Mouse (Mus musculus): ENCODE data around the gene Ripor2.
A peak's percentile ranks its signal among the peaks of the same experiment; 100 is the strongest.

Gene Ripor2

DNA sequence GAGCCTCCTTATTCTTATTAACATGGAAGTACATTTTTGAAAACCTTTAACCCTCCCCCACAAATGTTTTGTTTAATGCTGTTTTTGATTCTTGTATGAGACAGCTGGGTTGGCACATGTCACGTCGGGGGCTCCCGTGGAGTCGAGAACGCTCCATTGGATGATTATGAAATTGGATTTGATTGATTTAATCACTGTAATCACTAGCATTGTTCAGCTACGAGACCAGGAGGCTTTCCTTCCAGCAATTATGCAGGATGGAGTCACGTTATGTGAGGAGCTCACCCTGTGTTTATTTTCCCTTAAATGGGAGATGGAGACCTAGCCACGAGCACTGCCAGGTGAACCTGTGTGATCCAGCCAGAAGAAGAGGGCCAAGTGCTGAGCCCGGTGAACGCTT, at the start of gene Ripor2:
TSS of gene Ripor2 (plus strand) at position 357 of the 400 bp plus-strand sequence.
- DNase-seq (ENCODE audit: low spot score in 2 of 2) = no peak

GRCm38 (mm10) chr13:24536531-24537167, 45.3 kb upstream of the Ripor2 start:
- no peak for DNase-seq (ENCODE audit: low spot score in 2 of 2)

DNA sequence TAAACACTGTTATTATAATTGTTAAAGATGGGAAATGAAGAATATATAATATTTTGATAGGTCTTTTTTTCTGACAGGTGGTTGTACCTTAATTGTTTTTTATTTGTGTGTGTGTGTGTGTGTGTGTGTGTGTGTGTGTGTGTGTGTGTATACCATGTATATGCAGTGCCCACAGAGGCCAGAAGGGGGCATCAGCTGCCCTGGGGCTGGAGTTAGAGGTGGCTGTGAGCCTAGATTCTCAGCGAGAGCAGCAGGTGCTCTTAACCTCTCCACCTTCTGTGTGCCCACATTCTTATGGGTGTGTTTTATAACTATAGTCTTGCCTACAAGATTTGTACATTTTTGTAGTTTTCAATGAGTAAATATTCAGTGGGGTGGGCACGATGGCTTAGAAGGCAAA, 44.0 kb upstream of the Ripor2 start:
- no peak for DNase-seq (ENCODE audit: low spot score in 2 of 2)

DNA sequence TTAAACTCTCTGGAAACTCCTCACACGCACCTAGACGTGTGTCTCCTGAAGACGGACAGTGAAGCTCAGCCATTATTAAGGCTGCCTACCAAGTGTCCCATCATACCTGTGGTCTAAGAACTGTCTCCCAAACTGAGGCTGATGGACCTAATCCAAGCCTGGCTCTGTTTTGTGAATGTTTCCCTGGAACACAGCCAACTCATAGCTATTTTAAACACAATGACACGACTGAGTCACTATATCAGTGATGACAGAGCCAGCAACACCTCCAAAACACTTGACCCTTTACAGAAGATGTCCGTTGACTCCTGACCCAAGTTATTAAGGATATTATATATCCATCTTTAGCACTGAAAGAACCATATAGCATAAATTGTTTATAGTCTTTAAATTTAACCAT, 43.0 kb upstream of the Ripor2 start:
- DNase-seq (ENCODE audit: low spot score in 2 of 2) = no peak

- no peak for DNase-seq (ENCODE audit: low spot score in 2 of 2)
These were observed 36.3 kb upstream of the Ripor2 start for GRCm38 (mm10) chr13:24545677-24546076.

GRCm38 (mm10) chr13:24546801-24547459, 35.1 kb upstream of the Ripor2 start:
- no peak for DNase-seq (ENCODE audit: low spot score in 2 of 2)

DNA sequence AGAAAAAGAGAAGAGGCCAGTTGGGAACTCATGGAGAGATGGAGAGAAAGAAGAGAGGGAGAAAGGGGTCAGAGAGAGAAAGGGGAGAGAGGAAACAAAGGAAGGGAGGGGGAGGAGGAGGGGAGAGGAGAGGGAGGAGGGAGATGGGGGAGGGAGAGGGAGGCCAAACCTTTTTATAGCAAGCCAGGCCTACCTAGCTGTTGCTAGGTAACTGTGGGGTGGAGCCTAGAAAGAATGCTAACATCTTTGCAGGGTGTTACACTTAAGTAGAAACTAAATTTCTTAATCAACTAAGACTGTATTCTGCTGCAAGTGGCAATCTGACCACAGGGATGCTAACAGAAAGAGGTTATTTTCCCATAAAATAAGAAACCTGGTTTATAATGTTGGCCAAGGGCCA, 33.1 kb upstream of the Ripor2 start:
- DNase-seq (ENCODE audit: low spot score in 2 of 2) = peak; percentile 43 to 45

DNA sequence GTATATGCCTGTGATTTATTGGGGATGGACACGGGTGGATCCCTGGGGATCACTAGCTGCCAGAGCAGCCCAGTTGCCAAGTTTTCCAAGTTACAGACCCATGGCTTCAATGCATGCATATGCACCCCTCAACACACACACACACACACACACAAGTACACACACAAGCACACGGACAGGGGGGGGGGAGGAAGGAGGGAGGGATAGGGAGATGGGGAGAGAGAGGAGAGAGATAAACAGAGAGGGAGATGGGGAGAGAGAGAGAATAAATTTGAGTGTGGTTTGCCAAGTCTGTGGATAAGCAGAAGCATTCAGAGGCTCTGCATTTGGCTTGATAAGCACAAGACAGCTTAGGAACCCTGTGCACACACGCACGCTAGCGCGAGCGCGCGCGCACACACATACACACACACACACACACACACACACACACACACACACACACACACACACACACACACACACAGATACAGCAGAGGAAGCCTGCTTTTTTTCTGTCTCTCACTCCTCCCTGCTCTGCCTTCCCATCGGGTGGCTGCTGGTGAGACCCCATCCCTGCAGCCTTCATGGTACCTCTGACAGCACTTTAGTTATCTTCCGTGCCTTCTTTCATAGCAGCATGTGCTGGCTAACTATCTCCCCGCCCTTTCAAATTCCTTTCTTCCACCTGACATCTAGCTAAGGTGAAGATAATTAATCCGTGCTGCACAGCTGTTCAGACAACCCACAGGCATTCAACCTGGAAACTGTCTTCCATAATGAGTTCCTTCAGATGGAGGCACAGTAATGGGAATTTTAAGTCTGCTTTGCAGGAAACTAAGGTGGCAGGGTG, 30.7 kb upstream of the Ripor2 start:
- peak; percentile 34 to 57 for DNase-seq (ENCODE audit: low spot score in 2 of 2)

DNA sequence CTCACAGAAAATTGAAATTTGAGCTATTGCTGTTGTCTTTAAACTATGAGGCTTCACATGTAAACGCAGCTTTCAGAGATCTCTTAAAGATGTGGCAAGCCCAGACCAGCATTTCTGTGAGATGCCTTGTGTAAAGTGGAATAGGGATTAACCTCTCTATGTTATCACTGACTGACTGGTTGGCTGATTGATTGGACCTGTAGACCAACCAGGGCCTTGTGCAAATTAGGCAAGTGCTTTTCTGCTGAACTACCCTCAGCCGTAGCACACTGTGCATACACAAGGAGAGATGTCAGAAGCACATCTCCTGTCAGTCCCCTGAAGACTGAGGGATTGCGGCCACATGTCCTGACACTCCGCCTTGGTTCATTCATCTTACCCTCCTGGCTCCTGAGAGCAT, 29.9 kb upstream of the Ripor2 start:
- DNase-seq (ENCODE audit: low spot score in 2 of 2) = no peak

- no peak for DNase-seq (ENCODE audit: low spot score in 2 of 2)
These were observed 20.6 kb upstream of the Ripor2 start for GRCm38 (mm10) chr13:24561391-24561790.

- no peak for DNase-seq (ENCODE audit: low spot score in 2 of 2)
These were observed 17.3 kb upstream of the Ripor2 start for GRCm38 (mm10) chr13:24564706-24565105.

DNA sequence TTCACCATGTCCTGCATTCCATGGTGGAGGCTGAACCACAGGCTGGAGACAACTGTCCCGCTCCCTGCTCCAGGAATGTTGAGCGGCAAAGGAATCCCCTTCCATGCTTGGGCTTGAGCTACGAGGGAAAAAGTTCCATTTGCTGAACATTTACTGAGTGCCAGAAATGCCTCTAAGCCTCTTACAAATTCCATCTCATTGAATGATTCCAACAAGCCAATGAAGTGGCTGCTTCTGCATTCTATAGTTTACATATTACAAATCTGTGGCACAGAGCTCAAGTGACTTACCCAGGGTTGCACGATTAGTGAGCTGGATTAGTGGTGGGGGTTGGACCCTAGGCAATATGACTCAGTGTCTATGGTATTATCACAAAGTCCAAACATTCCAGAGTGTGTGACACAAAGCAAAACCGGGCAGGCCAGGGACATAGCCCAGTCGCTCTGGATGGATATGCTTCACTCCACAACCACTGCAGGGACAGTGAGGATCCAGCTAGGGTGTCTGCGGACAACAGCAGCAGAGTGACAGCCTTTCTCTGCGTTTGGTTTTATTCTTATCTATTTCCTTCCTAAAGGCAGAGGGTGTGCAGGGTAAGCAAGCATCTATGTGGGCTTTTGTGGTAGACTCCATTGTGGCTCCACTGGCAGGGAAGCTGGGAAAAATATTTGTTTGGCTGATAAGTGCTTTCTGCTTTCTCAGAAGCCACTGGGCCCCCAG, 16.6 kb upstream of the Ripor2 start:
- no peak for DNase-seq (ENCODE audit: low spot score in 2 of 2)

- no peak for DNase-seq (ENCODE audit: low spot score in 2 of 2)
These were observed 16.1 kb upstream of the Ripor2 start for GRCm38 (mm10) chr13:24565950-24566320.

GRCm38 (mm10) chr13:24567176-24567811, 14.7 kb upstream of the Ripor2 start:
- no peak for DNase-seq (ENCODE audit: low spot score in 2 of 2)

- DNase-seq (ENCODE audit: low spot score in 2 of 2) = peak; percentile 49 to 50
These were observed 12.9 kb upstream of the Ripor2 start for GRCm38 (mm10) chr13:24569066-24569465.

GRCm38 (mm10) chr13:24570716-24571115, 11.3 kb upstream of the Ripor2 start:
- DNase-seq (ENCODE audit: low spot score in 2 of 2) = peak in 1 of 2 experiments; percentile 27

DNA sequence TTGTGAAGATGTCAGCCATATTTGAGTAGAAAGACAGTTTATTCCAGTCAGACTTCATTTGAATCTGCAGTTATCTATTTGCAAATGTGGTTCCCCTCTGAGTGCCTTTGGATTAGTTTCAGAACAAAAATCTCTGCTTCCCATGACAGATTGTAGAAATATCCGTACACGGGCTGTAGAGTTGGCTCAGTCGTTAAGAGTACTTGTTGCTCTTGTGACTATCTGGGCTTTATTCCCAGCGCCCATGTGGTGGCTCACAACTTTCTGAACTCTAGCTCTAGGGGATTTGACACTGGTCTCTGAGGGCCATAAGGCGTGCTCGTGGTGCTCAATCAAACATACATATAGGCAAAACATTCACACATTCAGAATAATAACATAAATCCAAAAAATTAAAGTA, 10.1 kb upstream of the Ripor2 start:
- no peak for DNase-seq (ENCODE audit: low spot score in 2 of 2)

GRCm38 (mm10) chr13:24575126-24575525, 6.9 kb upstream of the Ripor2 start:
- no peak for DNase-seq (ENCODE audit: low spot score in 2 of 2)

- DNase-seq (ENCODE audit: low spot score in 2 of 2) = peak in 1 of 2 experiments; percentile 31
These were observed 5.5 kb upstream of the Ripor2 start for GRCm38 (mm10) chr13:24576338-24577119.

GRCm38 (mm10) chr13:24578317-24578716, 3.7 kb upstream of the Ripor2 start:
- no peak for DNase-seq (ENCODE audit: low spot score in 2 of 2)

DNA sequence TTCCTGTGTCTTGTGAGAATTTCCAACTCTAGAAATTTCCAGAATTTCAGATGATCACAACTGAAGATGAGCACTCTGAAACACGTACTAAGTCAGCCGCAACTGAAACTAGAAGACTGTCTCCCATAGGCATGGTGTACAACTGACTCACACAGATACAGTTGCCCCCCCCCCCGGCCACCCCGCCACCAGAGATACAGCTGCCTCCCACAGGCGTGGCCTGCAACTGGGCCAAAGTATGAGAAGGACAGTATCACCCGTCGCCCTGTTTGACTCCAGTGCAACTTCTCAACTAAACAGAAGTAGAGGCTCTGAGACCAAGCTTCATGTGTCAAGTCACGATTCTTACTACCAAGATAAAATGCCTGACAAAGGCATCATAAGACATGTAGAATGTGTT, 1.2 kb upstream of the Ripor2 start:
- no peak for DNase-seq (ENCODE audit: low spot score in 2 of 2)
